Mouse (Mus musculus) c-Kit-positive CD71-positive TER-119-negative erythroid progenitor cells, embryonic 14.5 days (primary cell): ENCODE measurements around the gene Gm11077.

Experiments used
- DNase-seq: peaks from one replicate; pipeline ENCODE4 v3.0.0-alpha.2; 2013; ENCODE audit warnings: low read depth

Gm11077 gene

DNA sequence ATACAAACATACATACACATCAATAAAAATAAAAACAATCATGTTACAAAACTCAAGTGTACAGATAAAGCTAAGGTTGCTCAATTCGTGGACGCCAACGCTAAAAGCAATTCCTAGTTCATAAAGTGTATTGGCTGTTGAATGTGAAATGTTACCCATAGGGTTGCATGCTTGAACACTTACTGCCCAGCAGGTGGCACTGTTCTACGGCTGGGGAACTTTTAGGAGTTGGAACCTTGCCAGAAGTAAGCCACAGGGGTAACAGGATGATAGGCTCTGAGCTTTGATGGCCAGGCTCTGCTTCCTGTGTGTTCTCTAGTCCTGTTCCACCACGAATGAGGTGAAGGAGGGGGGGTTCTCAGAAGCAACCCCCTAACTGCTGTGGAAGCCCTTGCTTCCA is at the start of gene Gm11077:
Gene Gm11077 (plus strand): TSS at position 13 of the 400 bp plus-strand sequence.
- no peak for DNase-seq

DNA sequence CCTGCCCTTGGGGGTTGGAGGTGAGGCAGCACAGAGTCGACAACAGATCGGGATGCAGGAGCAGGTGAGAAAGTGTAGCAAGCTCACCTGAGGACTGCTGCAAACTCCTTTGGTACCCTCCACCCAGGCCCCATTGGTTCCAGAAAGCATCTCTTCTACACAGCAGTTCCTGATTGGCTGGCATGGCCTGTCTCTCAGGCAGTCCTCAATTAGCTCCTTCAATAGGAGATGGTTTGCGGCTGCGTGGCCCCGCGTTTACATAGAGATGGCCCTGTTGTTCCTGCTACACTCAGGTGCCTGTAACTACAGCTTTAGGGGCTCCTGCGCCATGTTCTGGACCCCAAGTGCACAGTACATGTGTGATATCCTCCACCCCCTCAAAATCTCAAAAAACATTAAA is 48.4 kb upstream of the Gm11077 start:
- DNase-seq = no peak

DNA sequence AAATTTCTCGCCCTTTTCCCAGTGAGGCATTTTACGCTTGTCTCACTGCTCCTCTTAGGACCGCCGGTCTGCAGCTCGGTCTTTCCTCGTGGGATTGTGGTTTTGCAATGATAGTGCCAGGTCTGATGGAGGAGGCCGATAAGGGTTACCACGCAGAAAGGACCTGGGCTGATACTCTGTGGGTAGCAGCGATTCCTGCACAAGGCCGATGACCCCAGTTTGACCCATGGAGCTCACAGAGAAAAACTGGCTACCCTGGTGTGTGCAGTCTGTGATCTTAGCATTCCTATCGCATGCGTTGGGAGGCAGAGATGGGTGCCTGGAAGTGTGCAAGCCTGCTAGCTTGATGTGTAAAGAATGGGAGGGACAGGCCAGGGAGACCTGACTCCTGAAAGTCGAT is 46.3 kb upstream of the Gm11077 start:
- DNase-seq = no peak

DNA sequence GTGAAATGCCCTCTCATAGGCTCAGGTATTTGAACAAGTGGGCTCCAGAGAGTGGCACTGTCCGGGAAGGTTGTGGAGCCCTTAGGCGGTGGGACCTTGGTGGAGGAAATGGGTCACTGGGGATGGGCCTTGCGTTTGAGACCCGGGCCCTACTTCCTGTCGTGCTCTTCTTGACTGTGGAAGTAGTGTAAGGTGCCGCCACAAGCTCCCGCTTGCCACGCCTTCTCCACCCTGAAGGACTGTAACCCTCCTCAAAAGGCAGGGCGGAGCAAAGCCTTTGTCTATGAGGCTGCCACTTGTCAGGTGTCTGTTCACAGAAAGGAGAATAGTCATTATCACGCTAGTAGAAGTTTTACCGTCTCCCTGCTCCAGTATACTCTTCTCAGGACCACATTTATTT is 44.7 kb upstream of the Gm11077 start:
- DNase-seq = no peak

DNA sequence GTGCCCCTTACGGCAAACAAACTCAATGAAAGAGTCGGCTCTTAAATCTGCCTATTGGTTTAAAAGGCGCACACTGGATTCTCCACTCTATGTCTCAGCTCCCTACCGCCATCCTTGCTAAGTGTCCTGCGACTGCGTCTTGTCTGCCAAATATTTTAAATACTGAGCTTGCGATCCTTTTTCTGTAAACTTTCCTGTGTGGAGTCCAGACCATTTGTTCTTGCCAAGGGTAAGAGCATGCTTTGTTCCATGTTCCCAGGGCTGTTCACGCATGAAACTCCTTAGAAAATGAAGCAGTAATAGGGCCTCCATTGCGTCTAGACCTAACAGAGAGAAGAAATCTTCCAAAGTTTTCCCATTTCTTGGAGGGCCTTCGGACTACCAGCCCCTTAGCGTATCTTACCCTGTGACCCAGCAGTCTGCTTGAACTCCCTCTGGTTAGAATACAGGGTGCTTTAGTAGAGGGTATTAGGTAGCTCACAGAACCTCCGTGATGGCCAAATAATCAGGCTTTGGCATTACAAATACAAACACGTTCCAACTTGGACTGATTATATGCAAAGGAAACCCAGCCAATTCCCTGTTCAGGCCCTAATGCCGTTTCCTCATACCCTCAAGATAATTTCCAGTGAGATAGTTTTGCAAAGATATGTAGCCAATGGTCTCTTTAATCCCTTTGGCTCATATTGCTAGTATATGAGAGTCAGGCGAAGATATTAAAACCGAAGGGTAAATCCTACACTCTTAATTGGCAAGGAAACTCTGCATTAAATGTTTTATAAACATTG is 39.3 kb upstream of the Gm11077 start:
- no peak for DNase-seq

DNA sequence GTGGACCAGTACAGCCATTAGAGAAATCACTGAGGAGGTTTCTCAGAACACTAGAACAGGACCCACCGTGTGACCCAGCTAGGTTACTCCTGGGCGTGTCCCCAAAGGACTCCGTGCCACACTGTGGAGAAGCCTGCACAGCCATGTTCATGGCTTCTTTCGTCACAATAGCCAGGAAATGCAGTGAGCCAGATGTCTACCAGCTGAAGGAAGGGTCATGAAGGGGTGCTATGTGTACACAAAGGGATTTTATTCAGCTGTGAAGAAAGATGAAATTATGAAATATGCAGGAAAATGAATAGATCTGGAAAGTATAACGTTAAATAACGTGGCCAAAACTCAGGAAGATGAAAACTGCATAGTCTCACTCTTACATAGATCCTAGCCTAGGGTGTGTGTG is 36.9 kb upstream of the Gm11077 start:
- no peak for DNase-seq

DNA sequence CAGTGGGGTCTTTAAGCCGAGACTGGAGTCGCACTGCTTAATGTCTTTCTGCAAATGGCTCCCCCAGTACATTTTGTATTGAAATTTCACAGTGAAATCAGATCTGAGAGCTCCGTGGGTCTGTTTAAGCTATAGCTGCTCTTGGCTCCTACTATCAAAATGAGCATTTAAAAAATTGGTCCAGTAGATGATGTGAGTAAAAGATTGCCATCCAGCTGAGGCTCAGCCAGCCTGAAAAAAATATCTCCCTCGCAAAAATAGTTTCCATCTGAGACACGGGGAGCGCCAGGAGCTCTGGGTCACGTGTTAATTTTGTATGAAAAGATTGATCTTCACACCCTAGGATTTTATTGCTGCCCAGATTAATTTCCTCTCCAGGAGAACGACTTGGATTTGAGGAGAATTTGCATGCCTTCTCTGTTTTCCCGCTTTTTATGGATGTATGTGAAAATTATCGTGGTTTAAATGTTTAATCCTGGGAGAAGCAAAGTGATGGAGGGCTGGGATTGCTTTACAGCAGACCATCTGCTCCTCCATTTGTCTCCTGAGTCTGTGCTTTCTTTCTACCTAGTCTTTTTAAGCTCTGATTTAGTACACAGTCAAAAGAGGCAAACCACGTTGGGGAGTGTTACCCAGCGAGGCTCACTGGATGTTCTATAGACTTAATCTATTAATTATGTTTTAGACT is 32.7 kb upstream of the Gm11077 start:
- DNase-seq = no peak

DNA sequence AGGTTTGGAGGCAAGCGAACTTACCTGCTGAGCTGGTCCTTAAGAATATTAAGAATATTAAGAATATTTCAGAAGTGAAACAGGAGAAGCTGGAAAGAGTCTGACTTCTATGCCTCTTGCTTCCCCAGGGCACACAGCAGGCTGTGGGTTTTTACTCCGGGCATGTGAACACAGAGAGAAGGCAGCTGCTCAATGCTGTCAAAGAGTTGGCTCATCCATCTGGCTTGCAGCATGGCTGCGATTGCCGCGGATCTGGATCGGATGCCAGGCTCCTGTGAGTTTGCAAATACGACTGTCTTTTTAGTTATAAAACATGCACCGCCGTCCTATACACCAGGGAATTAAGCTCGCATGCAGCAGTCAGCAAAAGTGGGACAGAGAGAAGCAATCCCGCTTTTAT is 31.1 kb upstream of the Gm11077 start:
- DNase-seq = no peak

DNA sequence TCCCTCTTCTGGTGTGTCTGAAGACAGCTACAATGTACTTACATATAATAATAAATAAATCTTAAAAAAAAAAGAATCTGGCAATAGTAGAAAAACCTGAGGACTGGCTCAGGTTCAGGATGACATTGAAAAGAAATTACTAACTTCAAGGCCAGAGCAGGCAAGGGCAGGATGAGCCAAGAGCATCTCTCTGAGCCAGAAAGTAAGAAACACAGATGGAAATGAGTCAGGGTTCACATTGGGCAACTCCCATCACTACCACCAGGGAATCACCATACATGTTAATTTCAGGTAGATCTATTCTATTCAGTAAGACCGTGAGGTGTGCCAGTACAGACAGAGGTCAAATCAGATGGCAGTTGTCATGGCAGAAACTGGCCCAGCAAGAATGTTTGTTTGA is 30.5 kb upstream of the Gm11077 start:
- no peak for DNase-seq

DNA sequence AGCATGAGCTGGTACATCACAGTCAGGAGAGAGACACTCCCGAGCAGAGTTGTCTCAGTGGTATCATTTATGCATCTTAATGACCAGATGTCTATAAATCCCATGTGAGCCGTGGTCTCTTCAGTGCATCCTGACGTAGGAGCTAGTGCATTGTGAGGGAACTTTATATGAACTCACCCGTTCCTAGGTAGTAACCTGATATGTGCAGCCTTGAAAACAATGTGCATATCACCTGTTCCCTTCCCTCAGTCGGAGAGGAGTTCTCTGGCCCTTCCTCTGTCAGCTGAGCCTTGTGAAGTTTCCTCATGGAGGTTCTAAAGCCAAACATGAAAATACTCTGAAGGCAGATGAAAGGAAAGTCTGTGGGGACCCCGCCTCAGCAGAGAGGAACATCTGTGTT is 27.8 kb upstream of the Gm11077 start:
- no peak for DNase-seq

DNA sequence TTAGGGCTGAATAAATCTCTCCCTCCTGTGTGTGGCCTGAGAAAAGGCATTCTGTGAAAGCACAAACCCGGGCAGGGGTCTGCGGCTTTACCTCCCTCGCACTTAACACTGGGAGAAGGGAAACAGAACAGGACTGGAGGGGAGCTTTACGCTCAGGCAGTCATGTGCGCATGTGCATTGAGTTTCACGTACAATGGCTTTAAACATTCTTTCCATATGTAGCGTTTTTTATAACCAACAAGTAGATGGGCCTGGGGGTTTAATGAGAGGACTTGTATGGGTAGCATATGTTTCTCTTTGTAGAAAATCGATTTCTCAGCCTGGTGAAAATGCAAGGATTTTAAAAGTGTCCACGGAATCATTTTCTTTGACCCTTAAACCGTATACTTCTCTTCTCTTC is 24.0 kb upstream of the Gm11077 start:
- no peak for DNase-seq

DNA sequence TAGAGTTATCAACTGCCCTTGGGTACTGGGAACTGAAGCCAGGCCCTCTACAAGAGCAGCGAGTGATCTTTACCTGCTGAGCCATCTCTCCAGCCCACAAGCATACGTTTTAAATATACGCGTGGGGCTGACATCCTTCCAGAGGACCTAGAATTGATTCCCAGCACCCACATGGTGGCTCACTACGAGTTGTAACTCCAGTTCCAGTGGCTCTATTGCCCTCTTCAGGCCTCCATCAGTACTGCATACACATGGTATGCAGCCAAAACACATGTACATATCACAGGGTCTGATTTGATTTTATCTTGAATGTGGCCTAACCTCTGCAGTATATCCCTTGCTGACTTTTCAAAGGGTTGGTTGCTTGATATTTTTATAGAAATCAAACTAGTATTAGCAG is 23.0 kb upstream of the Gm11077 start:
- no peak for DNase-seq

DNA sequence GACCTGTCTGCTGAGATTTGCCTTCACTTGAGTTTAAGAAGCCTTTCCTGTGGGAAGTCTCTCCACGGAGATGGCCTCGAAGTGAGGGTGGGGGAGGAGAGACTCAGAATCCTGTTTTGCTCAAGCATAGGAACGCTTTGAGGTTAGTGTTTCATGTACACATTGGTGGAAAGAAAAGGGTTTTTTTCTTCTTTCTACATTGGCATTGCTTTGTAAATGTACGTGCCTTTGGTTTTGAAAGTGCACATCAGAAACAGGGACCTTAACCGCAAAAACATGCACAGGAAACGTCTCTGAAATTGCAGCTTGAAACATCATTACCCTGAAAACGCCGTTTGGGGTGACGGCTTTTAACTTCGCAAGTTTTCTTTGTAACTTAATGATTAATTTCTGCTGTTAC is 21.0 kb upstream of the Gm11077 start:
- no peak for DNase-seq

DNA sequence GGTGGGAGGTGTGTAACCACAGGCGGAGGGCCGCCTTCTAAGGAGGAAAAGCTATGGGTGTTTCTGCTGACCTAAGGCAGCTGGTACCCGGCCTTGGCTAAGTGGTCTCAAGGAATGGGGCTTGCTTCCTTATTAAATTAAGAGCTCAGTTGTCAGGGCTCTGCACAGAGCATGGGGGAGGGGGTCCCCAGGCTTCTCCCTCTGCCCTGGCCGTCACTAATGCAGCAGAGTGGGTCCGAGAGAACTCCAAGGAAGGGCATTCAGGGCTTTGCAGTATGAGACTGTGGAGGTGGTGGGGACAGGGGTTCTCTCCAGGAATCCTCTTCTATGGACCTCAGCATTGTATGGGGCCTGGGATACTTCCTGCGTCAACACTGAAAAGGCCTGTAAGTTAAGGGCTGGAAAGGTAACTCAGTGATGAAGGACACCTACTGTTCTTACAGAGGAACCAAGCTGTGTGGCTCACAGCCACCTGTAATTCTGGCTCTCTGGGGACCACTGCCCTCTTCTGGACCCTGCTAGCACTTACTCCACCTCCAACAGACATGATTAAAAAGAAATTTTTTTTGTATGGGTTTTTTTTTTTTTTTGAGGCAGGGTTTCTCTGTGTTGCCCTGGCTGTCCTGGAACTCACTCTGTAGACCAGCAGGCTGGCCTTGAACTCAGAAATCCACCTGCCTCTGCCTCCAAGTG is 19.5 kb upstream of the Gm11077 start:
- DNase-seq = no peak

DNA sequence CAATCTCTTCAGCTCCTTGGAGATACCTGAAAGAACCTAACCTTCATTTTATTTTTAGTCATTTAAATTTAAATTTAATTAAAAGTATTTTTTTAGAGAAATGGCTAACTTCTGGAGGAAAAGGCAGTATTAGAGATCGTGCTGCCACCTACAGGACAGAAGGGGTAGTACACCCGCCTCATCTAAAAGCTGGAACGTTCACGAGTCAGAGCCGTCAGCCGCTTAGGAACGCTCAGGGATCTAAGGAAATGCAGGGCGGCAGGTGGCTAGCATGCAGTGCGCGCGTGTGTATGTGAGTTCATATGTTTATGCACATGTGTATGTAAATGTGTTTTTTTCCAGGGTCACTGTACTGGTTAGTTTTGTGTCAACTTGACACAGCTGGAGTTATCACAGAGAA is 16.3 kb upstream of the Gm11077 start:
- DNase-seq = peak; percentile 14

DNA sequence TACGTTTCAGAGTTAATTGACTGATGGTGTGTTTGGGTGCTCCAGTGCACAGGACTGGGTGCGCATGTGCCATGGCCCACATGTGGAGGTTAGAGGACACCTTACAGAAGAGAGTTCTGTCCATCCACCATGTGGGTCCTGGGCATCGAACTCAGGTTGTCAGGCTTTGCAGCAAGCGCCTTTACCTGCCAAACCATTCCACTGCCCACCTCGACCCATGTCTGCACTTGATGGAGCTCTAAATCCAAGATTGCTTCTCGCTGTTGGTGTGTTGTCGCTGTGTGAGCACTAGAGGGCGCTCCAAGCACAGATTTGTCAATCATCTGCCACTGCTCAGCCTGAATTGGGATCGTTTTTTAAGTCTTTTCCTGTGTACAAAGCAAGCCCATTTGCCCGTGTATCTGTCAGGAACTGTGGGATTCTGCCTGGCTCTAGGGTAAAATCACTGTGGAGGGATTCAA is 14.1 kb upstream of the Gm11077 start:
- DNase-seq = peak; percentile 34

DNA sequence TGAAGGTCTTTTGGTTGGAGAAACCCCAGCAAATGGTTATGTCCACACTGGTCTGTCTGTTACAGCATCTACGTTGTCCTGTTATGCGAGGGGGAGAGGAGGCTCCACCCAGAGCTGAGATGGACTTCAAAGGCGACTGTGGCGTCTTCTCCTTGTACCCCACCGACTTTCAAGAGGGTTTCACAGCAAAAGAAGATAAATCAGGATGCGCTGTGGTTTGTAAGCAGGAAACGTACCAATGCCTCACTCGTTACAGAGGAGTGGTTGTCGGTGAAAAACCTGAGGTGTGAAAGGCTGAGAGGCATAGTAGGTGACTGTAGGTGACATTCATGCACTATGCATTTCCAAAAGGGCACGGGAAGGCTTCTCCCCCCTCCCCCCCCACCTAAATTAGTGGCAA is 7.0 kb upstream of the Gm11077 start:
- DNase-seq = no peak

DNA sequence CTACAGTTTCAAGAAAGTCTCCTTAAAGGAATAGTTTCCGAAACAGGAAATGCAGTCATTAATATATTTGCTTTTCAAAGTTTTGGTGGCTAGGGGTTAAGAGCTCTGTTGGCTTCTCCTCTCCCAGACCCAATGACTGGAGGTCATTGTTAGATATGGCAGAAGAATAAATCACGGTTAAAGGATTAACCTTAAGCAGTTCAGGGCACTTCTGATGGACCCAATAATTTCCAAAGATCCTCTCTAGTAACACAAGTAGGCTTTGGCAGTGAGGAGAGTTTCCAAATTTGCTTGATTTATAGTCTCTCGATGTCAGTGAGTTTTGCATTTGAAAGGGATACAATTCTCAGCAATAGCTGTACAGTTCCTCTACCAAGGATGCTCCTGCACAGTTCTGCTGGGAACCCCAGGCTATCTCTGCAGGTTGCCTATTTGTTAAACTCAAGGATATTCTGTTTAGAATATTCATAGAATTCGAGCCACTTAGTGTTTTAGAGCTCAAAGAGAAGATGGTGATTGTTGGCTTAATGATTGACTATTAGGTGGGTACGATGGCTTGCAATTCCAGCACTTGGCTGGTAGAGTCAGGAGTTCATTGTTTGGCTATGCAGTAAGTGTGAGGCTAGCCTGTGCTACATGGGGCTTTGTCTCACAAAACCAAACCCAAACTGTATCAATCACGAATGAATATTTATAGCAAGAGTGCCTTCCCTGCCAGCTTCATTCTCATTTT is 1.8 kb downstream of the Gm11077 start:
- no peak for DNase-seq

DNA sequence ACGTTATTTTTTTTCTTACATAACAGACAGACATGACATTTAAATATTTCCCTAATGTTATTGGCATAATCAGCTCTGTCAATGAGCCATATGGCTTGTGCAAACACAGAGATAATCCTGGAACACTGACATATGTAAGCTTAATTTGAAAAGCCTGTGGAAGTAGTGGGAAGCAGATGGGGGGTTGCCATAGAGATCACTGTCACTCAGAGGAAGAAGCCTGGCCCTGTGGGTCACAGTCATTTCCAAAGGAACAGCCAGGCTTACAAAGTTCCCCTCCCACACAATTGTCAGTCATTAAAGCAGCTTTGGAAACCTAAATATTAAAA is 2.3 kb downstream of the Gm11077 start:
- no peak for DNase-seq

DNA sequence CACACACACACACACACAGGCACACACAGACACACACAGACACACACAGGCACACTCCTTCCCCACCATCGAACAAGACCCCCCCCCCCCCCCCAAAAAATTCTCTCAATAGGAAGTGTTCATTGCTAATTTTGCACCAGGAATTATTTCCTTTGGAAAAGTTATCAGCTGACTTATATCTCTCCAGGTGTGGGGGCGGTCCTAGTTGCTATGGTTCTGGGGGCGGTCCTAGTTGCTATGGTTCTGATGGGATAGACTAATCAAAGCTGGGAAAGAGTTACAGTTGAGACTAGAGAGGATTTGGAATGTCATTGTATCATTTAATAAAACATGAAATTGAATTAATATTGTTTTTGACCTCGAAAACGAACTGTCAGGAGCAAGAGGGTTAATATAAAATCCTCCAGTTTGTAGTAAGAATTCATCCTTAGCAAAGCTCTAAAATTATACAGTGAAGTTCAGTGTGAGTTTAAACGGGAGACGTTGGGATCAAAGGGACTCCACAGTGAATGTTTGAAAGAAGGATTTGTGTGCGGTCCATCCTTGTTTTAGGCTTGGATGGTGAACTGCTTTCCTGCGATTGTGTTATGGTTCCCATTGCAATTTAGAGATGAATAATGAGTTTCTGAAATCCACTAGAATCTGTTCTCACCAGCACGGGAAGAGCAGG is 4.0 kb downstream of the Gm11077 start:
- no peak for DNase-seq

DNA sequence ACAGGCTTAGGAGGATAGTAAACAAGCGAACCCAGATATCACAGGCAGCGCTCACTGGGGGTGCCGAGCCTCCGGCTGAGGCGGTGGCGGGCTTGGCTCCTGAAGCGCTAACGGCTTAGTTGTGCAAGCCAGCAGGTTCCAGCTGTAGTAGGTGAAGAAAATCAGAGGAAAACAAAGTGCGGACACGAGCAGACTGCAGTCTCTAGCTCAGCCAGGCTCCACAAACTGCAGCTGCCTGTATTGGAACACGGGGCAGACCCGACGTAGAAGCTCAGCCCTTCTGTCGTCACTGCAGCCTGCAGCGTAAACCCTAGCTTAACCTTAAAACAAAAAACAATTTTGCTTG is 4.5 kb downstream of the Gm11077 start:
- no peak for DNase-seq

DNA sequence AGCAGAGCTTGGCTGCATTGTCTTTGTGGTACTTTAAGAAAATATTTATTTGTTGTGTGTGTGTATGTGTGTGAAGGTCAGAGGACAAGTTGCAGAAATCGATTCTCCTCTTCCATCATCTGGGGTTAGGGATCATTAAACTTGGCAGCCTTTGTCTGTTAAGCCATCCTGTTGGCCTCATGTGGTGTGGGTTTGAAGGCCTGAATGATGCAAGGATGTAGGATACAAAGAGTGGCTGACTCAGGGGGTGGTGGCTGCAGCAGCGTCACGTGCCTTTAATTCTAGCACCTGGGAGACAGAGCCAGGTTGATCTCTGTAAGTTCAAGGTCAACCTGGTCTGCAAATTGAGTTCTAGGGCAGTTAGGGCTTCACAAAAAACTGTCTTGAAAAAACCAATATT is 16.5 kb downstream of the Gm11077 start:
- DNase-seq = no peak
